Mouse (Mus musculus) megakaryocyte, embryonic 14.5 days (primary cell): Measurements from ENCODE around the gene Cacna1h. TPM values are rescaled to one million over a fixed set of nuclear protein-coding genes. Genes with fewer than 3 reads are reported as not detected.

Experiments used
- H3K27me3 ChIP-seq: replicated peaks from 2 replicates; pipeline ENCODE3; 2012; ENCODE audit warnings: inconsistent platforms
- H3K36me3 ChIP-seq: replicated peaks from 2 replicates; pipeline ENCODE3; 2012; ENCODE audit warnings: low read length, inconsistent platforms, mixed read lengths
- H3K4me1 ChIP-seq: 2 replicates; pipeline ENCODE4 v1.6.1; 2012; ENCODE audit warnings: inconsistent platforms
- H3K4me3 ChIP-seq: replicated peaks from 2 replicates; pipeline ENCODE3; 2012; ENCODE audit warnings: moderate library complexity, mild to moderate bottlenecking, inconsistent platforms
- H3K9me3 ChIP-seq: 2 replicates; pipeline ENCODE4 v1.6.1; 2012; ENCODE audit warnings: inconsistent platforms
- FLI1 ChIP-seq: IDR thresholded peaks from 2 replicates; pipeline ENCODE4 v1.6.1; 2012; ENCODE audit warnings: low read length, inconsistent platforms, mixed read lengths
- GATA1 ChIP-seq: IDR thresholded peaks from 3 replicates; pipeline ENCODE4 v1.6.1; 2012; ENCODE audit warnings: mixed read lengths, low read length, inconsistent platforms, borderline replicate concordance
- polyA plus RNA-seq: library from polyadenylated mRNA; stranded (reverse); fragments of >175 nt; gene quantifications from 2 replicates; pipeline ENCODE4 v1.2.3, GENCODE M21; 2012; ENCODE audit warnings: low replicate concordance; ENCODE audit not compliant: insufficient read depth

Gene Cacna1h
- polyA plus RNA-seq, 1 experiment = not detected

DNA sequence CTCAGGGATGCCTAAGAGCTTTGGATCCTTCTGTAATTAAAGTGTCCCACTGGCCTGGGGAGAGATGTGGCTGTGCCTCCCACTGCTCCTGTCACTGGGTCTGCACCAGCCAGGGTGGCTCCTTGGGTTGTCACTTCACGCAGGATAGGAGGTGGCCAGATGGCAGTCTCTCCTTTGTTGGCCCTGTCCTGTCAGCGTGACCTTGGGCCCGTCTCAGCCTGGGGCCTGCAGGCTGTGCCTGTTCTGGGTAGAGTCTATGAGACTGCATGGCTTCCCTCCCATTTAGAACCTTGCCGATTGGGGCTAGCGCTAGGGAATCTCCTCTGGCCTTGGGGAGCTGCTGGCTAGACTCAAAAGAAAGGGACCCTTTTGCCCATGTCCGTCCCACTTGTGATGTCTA is 34.7 kb upstream of the Cacna1h start:
- Histone ChIP-seq H3K9me3 (no peaks in the 10 kb centered on the region), H3K4me1 (no peaks in the 10 kb centered on the region), H3K27me3 (peaks cover 82% of the 10 kb centered on the region), H3K36me3 (no peaks in the 10 kb centered on the region), H3K4me3 (no peak overlapping the region)
- TF ChIP-seq GATA1 (no peak), FLI1 (no peak)

GRCm38 (mm10) chr17:25467781-25468180 is 34.2 kb upstream of the Cacna1h start:
- no peaks in the 10 kb centered on the region for H3K9me3 ChIP-seq
- no peaks in the 10 kb centered on the region for H3K36me3 ChIP-seq
- H3K4me3 ChIP-seq = no peak overlapping the region
- peaks cover 81% of the 10 kb centered on the region for H3K27me3 ChIP-seq
- TF ChIP-seq GATA1 = no peak
- TF ChIP-seq FLI1 = no peak
- H3K4me1 ChIP-seq = peaks cover under 1% of the 10 kb centered on the region; the same call in 1 of the 2 replicates

- Histone ChIP-seq H3K9me3 (no peaks in the 10 kb centered on the region), H3K4me3 (no peak overlapping the region), H3K36me3 (no peaks in the 10 kb centered on the region), H3K4me1 (peaks cover 5% of the 10 kb centered on the region; the same call in 1 of the 2 replicates), H3K27me3 (peaks cover 78% of the 10 kb centered on the region)
- TF ChIP-seq FLI1 = no peak
- TF ChIP-seq GATA1 = no peak
Observed at GRCm38 (mm10) chr17:25466257-25466656, 32.7 kb upstream of the Cacna1h start.

GRCm38 (mm10) chr17:25464091-25464490 is 30.5 kb upstream of the Cacna1h start:
- H3K27me3 ChIP-seq = peaks cover 63% of the 10 kb centered on the region
- H3K36me3 ChIP-seq = no peaks in the 10 kb centered on the region
- H3K4me1 ChIP-seq = peaks cover 5% of the 10 kb centered on the region; the same call in 1 of the 2 replicates
- no peak for TF ChIP-seq GATA1
- no peak for TF ChIP-seq FLI1
- H3K9me3 ChIP-seq = no peaks in the 10 kb centered on the region
- H3K4me3 ChIP-seq = no peak overlapping the region

DNA sequence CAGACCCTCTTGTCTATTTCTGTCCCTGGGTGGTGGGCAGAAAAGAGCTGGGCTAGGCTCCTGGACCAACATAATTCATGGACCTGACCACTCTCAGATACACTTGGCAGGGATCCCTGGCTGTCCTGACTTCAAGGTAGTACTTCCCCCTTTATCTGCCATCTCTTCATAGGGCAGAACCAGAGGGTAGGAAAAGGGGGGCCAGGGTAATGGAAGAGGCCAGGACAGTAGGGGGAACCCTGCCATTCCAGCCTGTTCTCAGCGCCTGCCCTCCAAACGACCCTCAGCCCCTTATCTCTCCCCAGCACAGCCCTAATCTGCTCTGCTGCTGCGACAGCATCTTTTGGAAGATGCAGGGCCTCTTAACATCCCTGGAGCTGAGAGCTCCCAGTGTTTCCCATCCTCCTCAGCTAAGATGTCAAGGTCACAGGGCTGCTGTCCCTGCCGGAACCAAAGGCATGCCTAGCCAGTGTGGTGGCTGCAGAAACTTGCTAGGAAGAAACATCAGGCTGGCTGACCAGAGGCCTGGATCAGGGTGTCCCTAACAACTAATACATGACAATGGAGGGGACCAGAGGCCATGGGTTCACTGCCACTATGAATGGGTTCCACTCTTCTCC is 29.9 kb upstream of the Cacna1h start:
- Histone ChIP-seq H3K36me3 (no peaks in the 10 kb centered on the region), H3K4me3 (no peak overlapping the region), H3K9me3 (no peaks in the 10 kb centered on the region), H3K4me1 (peaks cover 5% of the 10 kb centered on the region; the same call in 1 of the 2 replicates), H3K27me3 (peaks cover 65% of the 10 kb centered on the region)
- TF ChIP-seq FLI1 (no peak), GATA1 (no peak)

DNA sequence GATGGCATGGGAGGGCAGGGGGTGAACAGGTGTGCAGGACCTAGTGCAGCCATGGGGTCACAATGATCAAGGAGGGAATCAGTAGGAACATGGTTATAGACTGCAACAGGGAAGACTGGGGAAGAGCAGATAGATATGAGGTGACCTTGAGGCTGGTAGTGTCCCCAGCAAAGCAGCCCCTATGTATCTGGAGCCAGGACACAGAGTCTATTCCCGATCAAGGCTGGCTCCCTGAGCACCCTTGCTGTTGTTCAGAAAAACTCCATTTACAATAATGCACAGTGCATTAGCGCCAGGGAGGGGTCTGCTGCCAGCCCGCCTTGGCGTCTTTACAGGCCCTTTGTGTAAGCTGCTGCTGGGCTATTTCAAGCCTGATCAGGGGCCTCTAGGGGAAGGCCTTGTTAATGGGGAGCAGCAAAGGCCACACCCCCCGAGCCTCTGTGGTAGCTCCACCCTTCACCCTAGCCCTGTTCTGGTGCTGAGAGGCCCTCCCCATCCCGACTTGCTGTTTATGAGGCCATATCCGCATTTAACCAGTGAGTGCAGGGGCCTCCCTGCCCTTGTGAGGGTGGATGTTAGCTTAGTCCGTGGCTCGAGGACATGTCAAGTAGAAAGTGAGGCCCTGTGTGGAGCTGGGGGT is 28.8 kb upstream of the Cacna1h start:
- Histone ChIP-seq H3K4me3 (no peak overlapping the region), H3K9me3 (no peaks in the 10 kb centered on the region), H3K4me1 (peaks cover 5% of the 10 kb centered on the region; the same call in 1 of the 2 replicates), H3K27me3 (peaks cover 66% of the 10 kb centered on the region), H3K36me3 (no peaks in the 10 kb centered on the region)
- TF ChIP-seq GATA1 (no peak), FLI1 (no peak)

DNA sequence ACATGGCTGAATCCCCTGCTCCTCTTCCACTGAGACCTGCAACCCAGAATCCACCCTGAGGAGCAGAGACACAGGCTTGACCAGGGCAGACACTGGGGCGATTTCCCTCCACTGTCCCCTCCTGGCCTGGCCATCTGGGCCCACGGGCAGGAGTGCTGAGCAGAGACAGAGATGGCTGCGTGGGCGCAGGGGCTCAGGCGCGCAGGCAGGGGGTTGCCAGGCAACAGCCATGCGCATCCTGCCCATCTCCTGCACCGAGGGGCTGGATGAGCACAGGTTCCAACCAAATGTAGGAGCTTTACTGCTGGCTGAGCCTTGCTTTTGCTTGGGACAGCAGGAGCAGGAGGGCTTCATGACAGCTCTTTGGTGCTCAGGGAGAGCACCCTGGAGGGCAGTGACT is 23.0 kb upstream of the Cacna1h start:
- no peak overlapping the region for H3K4me3 ChIP-seq
- H3K27me3 ChIP-seq = peaks cover 66% of the 10 kb centered on the region
- H3K36me3 ChIP-seq = no peaks in the 10 kb centered on the region
- no peaks in the 10 kb centered on the region for H3K9me3 ChIP-seq
- no peaks in the 10 kb centered on the region for H3K4me1 ChIP-seq
- no peak for TF ChIP-seq FLI1
- no peak for TF ChIP-seq GATA1

GRCm38 (mm10) chr17:25454272-25454671 is 20.7 kb upstream of the Cacna1h start, which contains the start of gene Tekt4:
TSS of gene Tekt4 (plus strand) at chr17:25454615.
- Histone ChIP-seq H3K36me3 (no peaks in the 10 kb centered on the region), H3K9me3 (no peaks in the 10 kb centered on the region), H3K27me3 (peaks cover 84% of the 10 kb centered on the region), H3K4me1 (no peaks in the 10 kb centered on the region), H3K4me3 (no peak within 1 kb of the TSS)
- no peak for TF ChIP-seq FLI1
- TF ChIP-seq GATA1 = no peak

GRCm38 (mm10) chr17:25452246-25452965 is 18.8 kb upstream of the Cacna1h start:
- H3K4me3 ChIP-seq = no peak overlapping the region
- peaks cover 82% of the 10 kb centered on the region for H3K27me3 ChIP-seq
- no peak for TF ChIP-seq FLI1
- TF ChIP-seq GATA1 = no peak
- no peaks in the 10 kb centered on the region for H3K36me3 ChIP-seq
- H3K9me3 ChIP-seq = no peaks in the 10 kb centered on the region
- H3K4me1 ChIP-seq = no peaks in the 10 kb centered on the region

GRCm38 (mm10) chr17:25450329-25450728 is 16.7 kb upstream of the Cacna1h start:
- no peak overlapping the region for H3K4me3 ChIP-seq
- peaks cover 80% of the 10 kb centered on the region for H3K27me3 ChIP-seq
- TF ChIP-seq GATA1 (no peak), FLI1 (no peak)

More at GRCm38 (mm10) chr17:25450329-25450728, 16.7 kb upstream of the Cacna1h start:
- no peaks in the 10 kb centered on the region for H3K9me3 ChIP-seq
- H3K4me1 ChIP-seq = no peaks in the 10 kb centered on the region
- no peaks in the 10 kb centered on the region for H3K36me3 ChIP-seq
